Mouse (Mus musculus) kidney, adult 2 months (tissue): ENCODE measurements around the gene Gm527.

ENCODE experiments used
- CTCF ChIP-seq: fragments of 200-500 bp; conservative IDR thresholded peaks from 2 replicates; pipeline ENCODE4 v1.5.1; 2011; ENCODE audit warnings: low read depth, mild to moderate bottlenecking, control low read depth, low read length, moderate library complexity, mixed read lengths; ENCODE audit not compliant: insufficient read depth, insufficient read length
- POLR2A ChIP-seq: fragments of 200-500 bp; IDR thresholded peaks from one replicate; pipeline ENCODE4 v1.6.1; 2011; ENCODE audit warnings: low read depth, low read length, control low read depth

DNA sequence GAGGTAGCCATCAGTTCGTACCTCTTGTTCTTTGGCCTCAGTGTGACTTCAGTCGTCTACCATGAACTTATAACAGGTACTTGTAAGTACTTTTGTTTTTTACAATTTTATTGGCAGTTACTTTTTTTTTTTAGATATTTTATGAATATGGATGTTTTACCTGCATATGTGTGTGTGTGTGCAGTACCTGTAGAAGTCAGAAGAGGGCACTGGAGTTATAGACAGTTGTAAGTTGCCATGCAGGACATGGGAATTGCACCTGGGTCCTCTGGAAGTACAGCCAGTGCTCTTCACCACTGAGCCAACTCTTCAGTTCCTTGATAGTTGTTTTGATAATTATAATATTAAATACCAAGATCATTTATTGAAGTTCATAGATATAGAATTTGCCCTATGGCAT, 19.8 kb downstream of the Gm527 start:
- TF ChIP-seq POLR2A (no peak), CTCF (peak; percentile 30)
